Mouse (Mus musculus): ENCODE measurements at regions not wholly inside any gene's neighbourhood (a gene's known extent, or its start where the extent isn't known, plus 50 kb on each side); places are given as distances from the start of the nearest gene placed in this dataset.

GRCm38 (mm10) chr10:23541914-23542313 lies 191.3 kb upstream of the Eya4 start:
- Histone ChIP-seq H3K4me2 (ENCODE audit: low read depth, low read length) (no peak overlapping the region), H3K9me3 (ENCODE audit: control insufficient read depth, low read length) (no peaks in the 10 kb centered on the region), H3K4me1 (ENCODE audit: control insufficient read depth, insufficient read depth, low read length) (no peaks in the 10 kb centered on the region), H3K4me3 (ENCODE audit: low read depth, low read length) (no peak overlapping the region), H3K27ac (ENCODE audit: low read depth, low read length) (no peak overlapping the region), H3K27me3 (ENCODE audit: control insufficient read depth, insufficient read depth, low read length) (no peaks in the 10 kb centered on the region), H3K36me3 (ENCODE audit: control insufficient read depth, insufficient read depth, low read length) (no peaks in the 10 kb centered on the region), H3K9ac (replicated peaks; ENCODE audit: low read depth, low read length) (no peak overlapping the region)
- WGBS: 51% methylated on average over 5 of the region's 5 CpGs
- no peak for ATAC-seq (ENCODE audit: low read depth)

GRCm38 (mm10) chr10:23534636-23535035 lies 184.1 kb upstream of the Eya4 start:
- H3K9me3 ChIP-seq (ENCODE audit: control insufficient read depth, low read length): no peaks in the 10 kb centered on the region
- no peaks in the 10 kb centered on the region for H3K36me3 ChIP-seq (ENCODE audit: control insufficient read depth, insufficient read depth, low read length)
- H3K4me2 ChIP-seq (ENCODE audit: low read depth, low read length): no peak overlapping the region
- no peaks in the 10 kb centered on the region for H3K27me3 ChIP-seq (ENCODE audit: control insufficient read depth, insufficient read depth, low read length)
- no peak for ATAC-seq (ENCODE audit: low read depth)
- H3K4me1 ChIP-seq (ENCODE audit: control insufficient read depth, insufficient read depth, low read length): no peaks in the 10 kb centered on the region
- no peak overlapping the region for H3K9ac ChIP-seq (replicated peaks; ENCODE audit: low read depth, low read length)
- H3K4me3 ChIP-seq (ENCODE audit: low read depth, low read length): no peak overlapping the region
- no peak overlapping the region for H3K27ac ChIP-seq (ENCODE audit: low read depth, low read length)

GRCm38 (mm10) chr10:23531964-23532758 lies 181.6 kb upstream of the Eya4 start:
- Histone ChIP-seq H3K9me3 (ENCODE audit: control insufficient read depth, low read length) (no peaks in the 10 kb centered on the region), H3K4me2 (ENCODE audit: low read depth, low read length) (no peak overlapping the region), H3K27me3 (ENCODE audit: control insufficient read depth, insufficient read depth, low read length) (no peaks in the 10 kb centered on the region), H3K9ac (replicated peaks; ENCODE audit: low read depth, low read length) (no peak overlapping the region), H3K4me3 (ENCODE audit: low read depth, low read length) (no peak overlapping the region), H3K27ac (ENCODE audit: low read depth, low read length) (no peak overlapping the region), H3K36me3 (ENCODE audit: control insufficient read depth, insufficient read depth, low read length) (no peaks in the 10 kb centered on the region), H3K4me1 (ENCODE audit: control insufficient read depth, insufficient read depth, low read length) (no peaks in the 10 kb centered on the region)
- 81% methylated on average over 17 of the region's 17 CpGs for WGBS
- no peak for ATAC-seq (ENCODE audit: low read depth)

GRCm38 (mm10) chr10:23530715-23531114 lies 180.1 kb upstream of the Eya4 start:
- WGBS: 85% methylated on average over 3 of the region's 3 CpGs
- no peak overlapping the region for H3K4me2 ChIP-seq (ENCODE audit: low read depth, low read length)
- no peaks in the 10 kb centered on the region for H3K36me3 ChIP-seq (ENCODE audit: control insufficient read depth, insufficient read depth, low read length)
- H3K27me3 ChIP-seq (ENCODE audit: control insufficient read depth, insufficient read depth, low read length): no peaks in the 10 kb centered on the region
- H3K9me3 ChIP-seq (ENCODE audit: control insufficient read depth, low read length): no peaks in the 10 kb centered on the region
- no peaks in the 10 kb centered on the region for H3K4me1 ChIP-seq (ENCODE audit: control insufficient read depth, insufficient read depth, low read length)
- no peak overlapping the region for H3K27ac ChIP-seq (ENCODE audit: low read depth, low read length)
- H3K9ac ChIP-seq (replicated peaks; ENCODE audit: low read depth, low read length): no peak overlapping the region
- no peak overlapping the region for H3K4me3 ChIP-seq (ENCODE audit: low read depth, low read length)
- no peak for ATAC-seq (ENCODE audit: low read depth)

GRCm38 (mm10) chr10:23526796-23527195 lies 176.2 kb upstream of the Eya4 start:
- H3K27ac ChIP-seq (ENCODE audit: low read depth, low read length): no peak overlapping the region
- ATAC-seq (ENCODE audit: low read depth): no peak
- H3K9ac ChIP-seq (replicated peaks; ENCODE audit: low read depth, low read length): no peak overlapping the region
- no peaks in the 10 kb centered on the region for H3K36me3 ChIP-seq (ENCODE audit: control insufficient read depth, insufficient read depth, low read length)
- no peaks in the 10 kb centered on the region for H3K9me3 ChIP-seq (ENCODE audit: control insufficient read depth, low read length)
- H3K4me3 ChIP-seq (ENCODE audit: low read depth, low read length): no peak overlapping the region
- no peaks in the 10 kb centered on the region for H3K4me1 ChIP-seq (ENCODE audit: control insufficient read depth, insufficient read depth, low read length)
- no peaks in the 10 kb centered on the region for H3K27me3 ChIP-seq (ENCODE audit: control insufficient read depth, insufficient read depth, low read length)
- no peak overlapping the region for H3K4me2 ChIP-seq (ENCODE audit: low read depth, low read length)

- H3K9me3 ChIP-seq (ENCODE audit: control insufficient read depth, low read length): no peaks in the 10 kb centered on the region
- H3K4me1 ChIP-seq (ENCODE audit: control insufficient read depth, insufficient read depth, low read length): no peaks in the 10 kb centered on the region
- WGBS: 87% methylated on average over 1 of the region's 1 CpGs
- no peak overlapping the region for H3K27ac ChIP-seq (ENCODE audit: low read depth, low read length)
- no peaks in the 10 kb centered on the region for H3K27me3 ChIP-seq (ENCODE audit: control insufficient read depth, insufficient read depth, low read length)
- no peaks in the 10 kb centered on the region for H3K36me3 ChIP-seq (ENCODE audit: control insufficient read depth, insufficient read depth, low read length)
- no peak overlapping the region for H3K4me2 ChIP-seq (ENCODE audit: low read depth, low read length)
- H3K4me3 ChIP-seq (ENCODE audit: low read depth, low read length): no peak overlapping the region
- no peak for ATAC-seq (ENCODE audit: low read depth)
- H3K9ac ChIP-seq (replicated peaks; ENCODE audit: low read depth, low read length): no peak overlapping the region
Measured at GRCm38 (mm10) chr10:23522664-23523063, 172.1 kb upstream of the Eya4 start.

- H3K4me1 ChIP-seq (ENCODE audit: control insufficient read depth, insufficient read depth, low read length): no peaks in the 10 kb centered on the region
- H3K27ac ChIP-seq (ENCODE audit: low read depth, low read length): no peak overlapping the region
- no peak overlapping the region for H3K4me3 ChIP-seq (ENCODE audit: low read depth, low read length)
- no peaks in the 10 kb centered on the region for H3K36me3 ChIP-seq (ENCODE audit: control insufficient read depth, insufficient read depth, low read length)
- H3K9ac ChIP-seq (replicated peaks; ENCODE audit: low read depth, low read length): no peak overlapping the region
- ATAC-seq (ENCODE audit: low read depth): no peak
- no peaks in the 10 kb centered on the region for H3K27me3 ChIP-seq (ENCODE audit: control insufficient read depth, insufficient read depth, low read length)
- H3K9me3 ChIP-seq (ENCODE audit: control insufficient read depth, low read length): no peaks in the 10 kb centered on the region
- H3K4me2 ChIP-seq (ENCODE audit: low read depth, low read length): no peak overlapping the region
- 83% methylated on average over 7 of the region's 7 CpGs for WGBS
Measured at GRCm38 (mm10) chr10:23493647-23494046, 143.1 kb upstream of the Eya4 start.

GRCm38 (mm10) chr10:23492971-23493370 lies 142.4 kb upstream of the Eya4 start:
- 74% methylated on average over 5 of the region's 5 CpGs for WGBS
- H3K9ac ChIP-seq (replicated peaks; ENCODE audit: low read depth, low read length): no peak overlapping the region
- no peak overlapping the region for H3K4me3 ChIP-seq (ENCODE audit: low read depth, low read length)
- no peaks in the 10 kb centered on the region for H3K36me3 ChIP-seq (ENCODE audit: control insufficient read depth, insufficient read depth, low read length)
- H3K4me1 ChIP-seq (ENCODE audit: control insufficient read depth, insufficient read depth, low read length): no peaks in the 10 kb centered on the region
- no peak for ATAC-seq (ENCODE audit: low read depth)
- H3K9me3 ChIP-seq (ENCODE audit: control insufficient read depth, low read length): no peaks in the 10 kb centered on the region
- no peaks in the 10 kb centered on the region for H3K27me3 ChIP-seq (ENCODE audit: control insufficient read depth, insufficient read depth, low read length)
- no peak overlapping the region for H3K4me2 ChIP-seq (ENCODE audit: low read depth, low read length)
- no peak overlapping the region for H3K27ac ChIP-seq (ENCODE audit: low read depth, low read length)

GRCm38 (mm10) chr10:23488996-23489395 lies 138.4 kb upstream of the Eya4 start:
- no peak overlapping the region for H3K9ac ChIP-seq (replicated peaks; ENCODE audit: low read depth, low read length)
- WGBS: 89% methylated on average over 3 of the region's 3 CpGs

More at GRCm38 (mm10) chr10:23488996-23489395, 138.4 kb upstream of the Eya4 start:
- no peaks in the 10 kb centered on the region for H3K4me1 ChIP-seq (ENCODE audit: control insufficient read depth, insufficient read depth, low read length)
- H3K4me3 ChIP-seq (ENCODE audit: low read depth, low read length): no peak overlapping the region
- no peak overlapping the region for H3K4me2 ChIP-seq (ENCODE audit: low read depth, low read length)
- no peaks in the 10 kb centered on the region for H3K27me3 ChIP-seq (ENCODE audit: control insufficient read depth, insufficient read depth, low read length)
- H3K27ac ChIP-seq (ENCODE audit: low read depth, low read length): no peak overlapping the region
- no peaks in the 10 kb centered on the region for H3K9me3 ChIP-seq (ENCODE audit: control insufficient read depth, low read length)
- H3K36me3 ChIP-seq (ENCODE audit: control insufficient read depth, insufficient read depth, low read length): no peaks in the 10 kb centered on the region
- ATAC-seq (ENCODE audit: low read depth): no peak

Data from neural tube, embryonic 14.5 days (tissue).